Mouse (Mus musculus) erythroblast, embryonic 14.5 days (primary cell): ENCODE data around the gene Mpc1. TPM values are rescaled to one million over a fixed set of nuclear protein-coding genes. Genes with fewer than 3 reads are reported as not detected.

Experiments
- H3K27me3 ChIP-seq: 2 replicates; pipeline ENCODE4 v1.6.1; 2012; ENCODE audit warnings: inconsistent platforms; ENCODE audit not compliant: control insufficient read depth
- H3K36me3 ChIP-seq: 2 replicates; pipeline ENCODE4 v1.6.1; 2012; ENCODE audit warnings: mild to moderate bottlenecking, inconsistent platforms; ENCODE audit not compliant: control insufficient read depth
- H3K4me1 ChIP-seq: 2 replicates; pipeline ENCODE4 v1.6.1; 2012; ENCODE audit warnings: inconsistent platforms; ENCODE audit not compliant: control insufficient read depth
- H3K4me3 ChIP-seq: replicated peaks from 2 replicates; pipeline ENCODE3; 2012; ENCODE audit warnings: moderate library complexity, mild to moderate bottlenecking, inconsistent platforms
- H3K9me3 ChIP-seq: 2 replicates; pipeline ENCODE4 v1.6.1; 2012; ENCODE audit warnings: low read length, inconsistent platforms, mixed read lengths; ENCODE audit not compliant: control insufficient read depth
- GATA1 ChIP-seq: IDR thresholded peaks from 2 replicates; pipeline ENCODE4 v1.6.1; 2012; ENCODE audit warnings: low read length, inconsistent platforms, mixed read lengths
- TAL1 ChIP-seq: IDR thresholded peaks from 3 replicates; pipeline ENCODE4 v1.6.1; 2012; ENCODE audit warnings: low read length, inconsistent platforms, mixed read lengths
- polyA plus RNA-seq: library from polyadenylated mRNA; stranded (reverse); fragments of >175 nt; gene quantifications from 2 replicates; pipeline ENCODE4 v1.2.3, GENCODE M21; 2012

The Mpc1 gene
- polyA plus RNA-seq = 1.7 and 1.8 TPM in 2 replicates

DNA sequence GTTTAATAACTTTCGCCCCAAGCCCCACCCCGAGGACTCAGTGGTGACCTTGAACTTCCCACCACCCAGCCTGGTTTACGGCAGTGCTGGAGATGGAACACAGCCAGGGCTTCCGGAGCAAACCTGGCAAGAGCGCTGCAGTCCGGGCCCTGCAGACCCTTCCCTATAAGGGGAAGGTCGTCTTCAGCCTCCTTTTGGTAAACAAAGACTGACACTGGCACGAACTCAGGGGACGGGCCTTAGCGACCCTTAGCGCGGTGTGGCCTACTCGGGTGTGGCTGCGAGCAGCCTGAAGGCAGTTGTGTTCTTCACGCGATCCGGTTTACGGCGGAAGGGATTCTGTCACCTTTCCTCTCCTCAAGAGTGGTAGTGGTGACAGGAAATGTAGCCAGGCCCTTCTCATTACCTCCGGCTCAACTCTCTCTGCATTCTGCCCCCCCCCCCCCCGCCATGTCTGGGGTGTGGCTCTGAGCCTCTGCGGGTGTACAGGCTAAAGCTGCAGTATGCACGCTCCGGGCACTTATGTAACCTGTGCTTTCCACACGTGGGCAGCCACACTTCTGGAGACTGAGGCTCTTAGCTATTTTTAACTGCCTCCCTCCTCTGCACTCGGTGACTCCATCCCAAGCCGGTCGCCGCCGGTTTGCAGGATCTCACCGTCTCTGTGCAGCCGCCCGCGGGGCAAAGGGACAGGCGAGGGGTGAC, at the start of gene Mpc1:
Gene Mpc1 (plus strand): TSS at position 84 of the 705 bp plus-strand sequence.
- Histone ChIP-seq H3K4me3 (peak within 1 kb of the TSS; percentile 90), H3K9me3 (no peaks in the 10 kb centered on the region), H3K27me3 (no peaks in the 10 kb centered on the region), H3K36me3 (no peaks in the 10 kb centered on the region; the same call in 1 of the 2 replicates), H3K4me1 (peaks cover 34% of the 10 kb centered on the region)
- TF ChIP-seq GATA1 (no peak), TAL1 (no peak)

DNA sequence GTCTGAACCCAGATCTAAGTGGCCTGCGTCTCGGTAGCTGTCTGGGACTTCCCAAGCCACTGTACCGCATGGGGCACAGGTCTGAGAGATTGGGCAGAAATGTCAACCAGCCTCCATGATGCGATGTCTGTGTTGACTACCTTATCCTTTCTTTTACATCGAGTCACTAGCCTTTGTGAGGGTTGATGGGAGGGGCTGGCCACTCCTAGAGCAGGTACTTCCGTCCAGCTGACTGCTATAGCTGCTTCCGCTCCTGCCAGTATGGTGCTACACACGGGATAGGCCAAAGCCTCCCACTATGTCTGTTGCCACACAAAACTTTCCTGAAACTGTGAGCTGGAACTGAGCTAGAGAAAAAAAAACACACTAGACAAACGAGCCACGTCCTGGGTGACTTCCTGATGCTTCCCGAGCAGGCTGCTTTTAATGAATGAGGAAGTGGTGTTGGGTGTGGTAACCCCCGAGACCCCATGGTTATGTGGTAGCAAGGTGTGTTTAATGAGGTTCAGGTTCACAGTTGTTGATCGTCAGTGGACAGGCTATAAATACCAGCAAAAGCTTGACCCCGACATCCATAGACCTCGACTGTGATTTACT, 49.0 kb upstream of the Mpc1 start:
- H3K27me3 ChIP-seq = peaks cover 2% of the 10 kb centered on the region
- TF ChIP-seq TAL1 (no peak), GATA1 (no peak)
- H3K4me1 ChIP-seq = no peaks in the 10 kb centered on the region
- H3K4me3 ChIP-seq = no peak overlapping the region
- no peaks in the 10 kb centered on the region for H3K9me3 ChIP-seq
- no peaks in the 10 kb centered on the region for H3K36me3 ChIP-seq

DNA sequence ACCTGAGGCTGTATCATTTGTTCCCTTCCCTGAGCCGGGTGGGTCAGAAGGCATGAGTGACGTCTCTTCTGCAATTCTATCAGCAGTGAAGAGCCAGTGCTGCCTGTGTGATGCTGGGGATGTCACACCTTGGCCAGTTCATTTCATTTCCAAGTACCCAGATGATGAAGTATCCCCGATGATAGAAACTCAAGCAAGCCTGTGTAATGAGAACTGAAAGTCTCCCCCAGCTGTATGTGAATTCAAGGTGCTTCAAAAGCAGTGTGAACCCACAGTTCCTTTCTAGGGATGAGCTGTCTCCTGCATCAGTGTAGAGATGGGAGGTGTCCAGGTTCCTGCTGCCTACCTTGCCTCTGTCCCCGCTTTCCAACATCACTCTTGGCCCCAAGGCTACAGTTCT, 48.2 kb upstream of the Mpc1 start:
- no peaks in the 10 kb centered on the region for H3K4me1 ChIP-seq
- no peak for TF ChIP-seq TAL1
- no peak for TF ChIP-seq GATA1
- H3K9me3 ChIP-seq = no peaks in the 10 kb centered on the region
- H3K36me3 ChIP-seq = no peaks in the 10 kb centered on the region
- no peak overlapping the region for H3K4me3 ChIP-seq
- H3K27me3 ChIP-seq = peaks cover 2% of the 10 kb centered on the region

DNA sequence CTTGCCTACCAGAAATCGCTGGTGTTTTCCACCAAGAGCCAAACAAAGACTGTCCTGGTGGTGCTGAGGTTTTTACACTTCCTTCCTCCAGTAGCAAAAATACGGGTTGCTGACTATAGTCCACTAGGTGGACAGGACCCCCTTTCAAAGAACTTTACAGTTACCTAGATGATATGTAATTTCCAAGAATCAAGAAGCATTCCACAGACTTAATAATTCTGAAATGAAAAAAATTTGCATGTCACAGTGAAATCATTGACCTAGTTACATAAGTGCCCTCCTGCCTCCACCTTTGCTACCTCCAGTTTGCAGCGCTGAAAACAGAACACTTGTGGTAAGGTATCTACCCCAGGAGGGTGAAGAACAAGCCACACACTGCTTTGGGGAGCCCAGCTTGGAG, 47.0 kb upstream of the Mpc1 start, which contains the start of gene Ccr6:
Gene Ccr6 (plus strand): TSS at position 301 of the 400 bp plus-strand sequence.
- Histone ChIP-seq H3K4me1 (no peaks in the 10 kb centered on the region), H3K9me3 (no peaks in the 10 kb centered on the region), H3K36me3 (no peaks in the 10 kb centered on the region), H3K4me3 (no peak within 1 kb of the TSS), H3K27me3 (peaks cover 2% of the 10 kb centered on the region)
- TF ChIP-seq TAL1 (no peak), GATA1 (no peak)

DNA sequence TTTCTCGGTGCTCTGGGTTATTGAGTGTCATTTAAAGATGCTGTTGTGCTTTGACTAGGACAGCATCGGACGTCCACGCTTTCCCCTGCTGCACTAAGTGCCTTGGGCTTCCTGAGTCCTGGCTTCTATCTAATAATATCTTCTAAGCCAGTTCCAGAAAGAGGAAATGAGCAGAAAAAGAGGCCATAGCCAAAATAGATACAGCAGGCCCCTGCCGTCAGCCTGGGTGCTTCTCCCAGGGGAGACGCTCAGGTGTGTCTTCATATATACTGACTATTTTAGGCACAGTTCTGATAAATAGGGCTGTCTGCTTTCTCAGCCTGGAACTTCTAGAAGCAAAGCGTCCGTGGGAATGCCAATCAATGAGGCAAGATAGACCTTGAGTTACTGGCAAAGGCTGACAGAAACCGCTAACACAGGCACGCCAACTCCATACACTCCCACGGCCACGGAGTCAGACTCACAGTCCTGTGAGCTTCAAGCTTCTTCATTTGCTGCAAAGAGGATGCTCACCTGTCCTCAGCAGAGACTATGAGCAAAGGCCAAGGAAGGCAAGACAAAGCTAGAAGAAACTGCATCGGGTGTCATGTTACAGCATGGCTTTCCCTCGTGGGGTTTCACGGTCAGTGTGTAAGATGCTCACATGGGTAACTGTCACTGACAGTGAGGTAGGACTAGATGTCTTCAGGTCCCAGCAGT, 44.5 kb upstream of the Mpc1 start:
- Histone ChIP-seq H3K4me1 (no peaks in the 10 kb centered on the region), H3K36me3 (no peaks in the 10 kb centered on the region), H3K9me3 (no peaks in the 10 kb centered on the region), H3K4me3 (no peak overlapping the region), H3K27me3 (peaks cover 2% of the 10 kb centered on the region)
- no peak for TF ChIP-seq GATA1
- no peak for TF ChIP-seq TAL1

DNA sequence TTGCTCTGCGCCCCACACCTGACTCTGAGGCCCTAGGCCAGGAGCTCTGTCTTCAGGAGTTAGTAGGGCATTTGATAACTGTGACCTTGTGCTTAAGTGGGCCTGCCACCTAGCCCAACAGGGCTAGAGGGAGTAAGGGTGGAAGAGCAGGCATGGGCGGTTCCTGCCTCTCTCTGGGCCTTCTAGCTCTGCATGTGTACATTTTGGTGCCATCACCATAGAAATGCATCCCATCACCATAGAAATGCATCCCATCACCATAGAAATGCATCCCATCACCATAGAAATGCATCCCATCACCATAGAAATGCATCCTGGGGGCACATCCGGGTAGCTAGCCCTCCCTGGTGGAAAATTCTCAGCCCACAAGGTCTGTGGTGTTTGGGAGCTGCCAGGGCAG, 43.1 kb upstream of the Mpc1 start:
- no peak overlapping the region for H3K4me3 ChIP-seq
- peaks cover 2% of the 10 kb centered on the region for H3K27me3 ChIP-seq
- H3K36me3 ChIP-seq = no peaks in the 10 kb centered on the region
- no peaks in the 10 kb centered on the region for H3K4me1 ChIP-seq
- no peaks in the 10 kb centered on the region for H3K9me3 ChIP-seq
- TF ChIP-seq GATA1 (no peak), TAL1 (no peak)

DNA sequence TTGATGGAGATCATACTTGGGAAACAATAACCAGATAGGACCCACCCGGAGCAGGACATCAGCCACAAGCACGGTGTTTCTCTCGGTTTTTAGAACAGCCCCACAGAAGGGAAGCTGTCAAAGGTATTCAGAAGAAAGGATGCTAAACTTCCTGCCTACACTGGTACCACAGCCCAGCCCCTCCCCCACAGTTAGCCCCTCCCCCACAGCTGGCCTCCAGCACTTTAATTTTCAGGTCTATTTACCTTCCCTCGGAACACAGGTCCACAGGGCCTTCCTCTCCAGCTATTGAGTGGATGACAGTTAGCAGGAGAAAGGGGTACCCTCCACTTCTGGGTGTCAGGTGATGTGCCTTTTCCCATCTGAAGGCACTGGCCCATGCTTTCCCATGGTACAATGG, 42.2 kb upstream of the Mpc1 start:
- Histone ChIP-seq H3K9me3 (no peaks in the 10 kb centered on the region), H3K27me3 (peaks cover 2% of the 10 kb centered on the region), H3K4me3 (no peak overlapping the region), H3K36me3 (no peaks in the 10 kb centered on the region), H3K4me1 (no peaks in the 10 kb centered on the region)
- no peak for TF ChIP-seq GATA1
- TF ChIP-seq TAL1 = no peak

DNA sequence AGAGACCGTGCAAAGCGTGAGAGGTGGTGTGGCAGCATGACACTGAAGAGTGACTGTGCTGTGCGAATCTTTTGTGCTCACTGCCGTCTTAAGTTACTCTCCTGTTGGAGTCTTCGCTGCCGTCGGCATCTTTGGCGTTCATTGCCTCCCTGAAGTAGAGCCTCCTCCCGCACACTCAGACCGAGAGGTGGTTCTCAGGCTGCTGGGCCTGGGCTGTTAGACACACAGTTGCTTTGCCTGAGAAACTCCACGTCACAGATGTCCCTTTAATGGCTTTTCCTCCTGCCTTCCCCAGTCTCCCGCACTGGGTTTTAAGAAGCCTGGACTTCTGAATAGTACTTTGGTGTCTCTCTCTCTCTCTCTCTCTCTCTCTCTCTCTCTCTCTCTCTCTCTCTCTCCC, 41.1 kb upstream of the Mpc1 start:
- TF ChIP-seq GATA1 = no peak
- no peak for TF ChIP-seq TAL1
- H3K36me3 ChIP-seq = no peaks in the 10 kb centered on the region
- H3K4me3 ChIP-seq = no peak overlapping the region
- H3K27me3 ChIP-seq = peaks cover 2% of the 10 kb centered on the region; the same call in 1 of the 2 replicates
- no peaks in the 10 kb centered on the region for H3K9me3 ChIP-seq
- no peaks in the 10 kb centered on the region for H3K4me1 ChIP-seq

DNA sequence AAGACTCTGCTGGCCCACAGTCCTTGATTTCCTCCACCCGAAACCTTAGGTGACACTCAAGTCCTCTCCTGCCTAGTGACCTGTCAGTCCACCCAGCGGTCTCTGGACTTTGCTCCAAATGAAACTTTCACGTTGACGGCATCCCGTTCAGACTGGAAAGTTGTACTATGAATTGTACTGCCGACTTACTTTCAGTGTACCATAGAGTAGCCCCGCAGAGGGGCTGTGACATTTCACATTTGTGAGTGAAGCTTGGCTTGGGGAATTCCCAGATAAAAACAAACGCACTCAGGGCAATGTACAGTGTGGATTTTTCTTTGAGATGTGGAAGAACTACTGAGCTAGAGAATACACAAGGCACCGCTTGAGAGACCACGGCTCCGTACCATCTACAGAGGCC, 40.5 kb upstream of the Mpc1 start:
- Histone ChIP-seq H3K9me3 (no peaks in the 10 kb centered on the region), H3K4me1 (no peaks in the 10 kb centered on the region), H3K4me3 (no peak overlapping the region), H3K27me3 (peaks cover 2% of the 10 kb centered on the region; the same call in 1 of the 2 replicates), H3K36me3 (no peaks in the 10 kb centered on the region)
- no peak for TF ChIP-seq TAL1
- TF ChIP-seq GATA1 = no peak
